Mouse (Mus musculus): ENCODE measurements around the gene Hrh2.

Gene Hrh2

GRCm38 (mm10) chr13:54222921-54223769 lies 31.2 kb downstream of the Hrh2 start:
- no peak for DNase-seq

GRCm38 (mm10) chr13:54227916-54228483 lies 36.1 kb downstream of the Hrh2 start:
- DNase-seq = peak; percentile 14

- no peak for DNase-seq
Observed at GRCm38 (mm10) chr13:54230081-54230480, 38.2 kb downstream of the Hrh2 start.

GRCm38 (mm10) chr13:54231868-54232267 lies 39.9 kb downstream of the Hrh2 start:
- no peak for DNase-seq

- no peak for DNase-seq
Observed at GRCm38 (mm10) chr13:54237512-54237911, 45.6 kb downstream of the Hrh2 start.

GRCm38 (mm10) chr13:54238585-54239323 lies 46.8 kb downstream of the Hrh2 start:
- no peak for DNase-seq

- DNase-seq = peak; percentile 49
Observed at GRCm38 (mm10) chr13:54242380-54242779, 50.5 kb downstream of the Hrh2 start.

GRCm38 (mm10) chr13:54245204-54245603 lies 53.3 kb downstream of the Hrh2 start:
- no peak for DNase-seq

- DNase-seq = peak; percentile 36
Observed at GRCm38 (mm10) chr13:54247545-54247944, 55.6 kb downstream of the Hrh2 start.

GRCm38 (mm10) chr13:54248436-54248995 lies 56.6 kb downstream of the Hrh2 start:
- no peak for DNase-seq

- no peak for DNase-seq
Observed at GRCm38 (mm10) chr13:54249007-54249406, 57.1 kb downstream of the Hrh2 start.

GRCm38 (mm10) chr13:54250346-54250745 lies 58.4 kb downstream of the Hrh2 start:
- DNase-seq = no peak

- DNase-seq = no peak
Observed at GRCm38 (mm10) chr13:54251541-54252225, 59.8 kb downstream of the Hrh2 start.

- DNase-seq = no peak
Observed at GRCm38 (mm10) chr13:54257580-54258223, 65.8 kb downstream of the Hrh2 start.

GRCm38 (mm10) chr13:54258231-54258743 lies 66.4 kb downstream of the Hrh2 start:
- no peak for DNase-seq

- no peak for DNase-seq
Observed at GRCm38 (mm10) chr13:54260318-54260717, 68.4 kb downstream of the Hrh2 start.

- DNase-seq = no peak
Observed at GRCm38 (mm10) chr13:54262741-54263510, 71.0 kb downstream of the Hrh2 start.

GRCm38 (mm10) chr13:54263641-54264040 lies 71.7 kb downstream of the Hrh2 start:
- DNase-seq = no peak

GRCm38 (mm10) chr13:54266472-54266871 lies 74.5 kb downstream of the Hrh2 start:
- no peak for DNase-seq

GRCm38 (mm10) chr13:54269087-54269486 lies 77.2 kb downstream of the Hrh2 start:
- DNase-seq = no peak

- no peak for DNase-seq
Observed at GRCm38 (mm10) chr13:54269628-54270027, 77.7 kb downstream of the Hrh2 start.

Measured in thymus, postnatal 25 days (tissue).